Mouse (Mus musculus): Measurements from ENCODE around the gene 1700020N01Rik.

Gene 1700020N01Rik

DNA sequence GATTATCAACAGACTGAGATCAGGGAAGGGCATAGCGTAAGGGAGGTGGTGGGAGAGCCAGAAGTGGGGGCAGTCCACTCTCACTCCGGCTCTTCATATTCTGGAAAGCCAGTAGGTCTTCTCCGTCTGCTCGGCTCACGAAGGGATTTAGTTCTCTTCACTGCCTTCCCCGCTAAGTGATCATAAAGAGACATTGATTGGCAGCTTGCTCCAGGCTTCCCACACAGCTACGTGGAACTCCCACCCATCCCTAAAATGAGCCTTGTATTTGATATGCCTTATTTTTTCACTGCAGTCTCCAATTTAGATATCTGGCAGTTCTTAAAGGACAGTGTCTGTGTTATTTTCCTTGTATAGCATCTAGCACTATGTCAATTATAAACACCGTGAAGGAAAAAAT lies 11.5 kb downstream of the 1700020N01Rik start:
- peak; percentile 13; the same call in 1 of the 2 replicates for ATAC-seq (ENCODE audit: low TSS enrichment)

DNA sequence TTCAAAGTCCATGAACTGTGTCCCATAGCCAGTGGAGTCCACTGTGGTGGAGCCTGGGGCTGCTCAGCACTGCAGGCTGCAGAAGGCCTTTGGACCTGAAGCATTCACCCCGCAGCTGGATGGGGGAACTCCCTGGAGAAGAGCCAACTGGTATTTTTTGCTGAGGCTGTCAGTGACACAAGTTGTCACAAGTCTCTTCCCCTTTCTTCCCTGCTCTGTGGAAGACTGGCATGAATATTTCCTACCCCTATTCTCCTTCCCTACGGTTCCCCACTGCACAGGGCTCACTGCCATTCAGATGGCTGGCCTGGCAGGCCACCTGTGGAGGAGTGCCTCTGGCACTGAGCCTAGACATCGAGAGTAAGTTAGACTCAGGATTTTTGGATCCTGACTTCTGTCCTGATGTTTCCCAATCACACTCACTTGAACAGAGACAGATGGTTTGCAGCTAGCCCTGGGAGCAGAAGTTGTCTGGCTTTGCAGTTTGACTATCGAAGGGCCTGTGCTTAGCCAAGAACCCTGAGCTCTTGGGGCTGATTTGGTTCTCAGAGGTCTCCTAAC lies 12.1 kb downstream of the 1700020N01Rik start:
- ATAC-seq (ENCODE audit: low TSS enrichment), result peak; percentile 49

DNA sequence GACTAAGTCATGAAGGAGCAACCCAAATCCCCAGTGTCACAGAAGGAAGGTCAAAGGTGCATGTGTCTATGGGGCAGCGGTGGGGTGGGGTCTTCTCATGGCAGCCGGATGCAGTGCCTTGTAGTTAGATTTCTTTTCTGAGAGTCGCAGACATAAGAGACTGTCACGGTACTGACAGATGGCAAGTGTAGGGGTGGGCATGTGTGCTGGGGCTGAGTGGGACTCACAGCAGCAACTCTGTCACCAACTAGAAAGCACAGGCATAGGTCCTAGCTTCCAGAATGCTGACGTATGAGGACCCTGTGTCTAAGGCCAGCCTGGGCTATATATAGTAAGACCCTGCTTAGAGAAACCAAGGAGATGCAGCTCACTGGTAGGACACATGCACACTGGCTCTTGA lies 12.7 kb downstream of the 1700020N01Rik start:
- ATAC-seq (ENCODE audit: low TSS enrichment), result peak; percentile 81

DNA sequence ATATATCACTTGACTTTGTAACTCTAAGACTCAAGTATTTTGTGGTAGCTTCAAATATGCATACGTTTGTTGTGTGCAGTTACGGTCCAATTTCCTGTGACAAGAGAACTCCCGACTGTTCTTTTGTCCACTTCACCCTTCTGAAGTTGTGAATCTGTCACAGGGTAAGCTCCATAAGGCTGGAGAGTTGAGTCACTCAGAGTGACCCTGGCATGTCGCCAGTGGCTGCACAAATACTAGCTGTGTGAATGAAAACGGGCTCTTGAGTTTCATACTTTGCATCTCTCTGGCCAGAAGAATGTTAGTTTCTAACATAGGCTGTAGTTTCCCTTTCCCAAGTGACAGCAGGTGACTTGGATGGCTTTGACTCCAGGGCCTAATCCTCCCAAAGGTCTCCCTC lies 14.0 kb downstream of the 1700020N01Rik start:
- no peak for ATAC-seq (ENCODE audit: low TSS enrichment)

GRCm38 (mm10) chr10:21609583-21609982 lies 16.6 kb downstream of the 1700020N01Rik start:
- no peak for ATAC-seq (ENCODE audit: low TSS enrichment)

- ATAC-seq (ENCODE audit: low TSS enrichment), result no peak
Measured at GRCm38 (mm10) chr10:21613021-21613860, 20.3 kb downstream of the 1700020N01Rik start.

DNA sequence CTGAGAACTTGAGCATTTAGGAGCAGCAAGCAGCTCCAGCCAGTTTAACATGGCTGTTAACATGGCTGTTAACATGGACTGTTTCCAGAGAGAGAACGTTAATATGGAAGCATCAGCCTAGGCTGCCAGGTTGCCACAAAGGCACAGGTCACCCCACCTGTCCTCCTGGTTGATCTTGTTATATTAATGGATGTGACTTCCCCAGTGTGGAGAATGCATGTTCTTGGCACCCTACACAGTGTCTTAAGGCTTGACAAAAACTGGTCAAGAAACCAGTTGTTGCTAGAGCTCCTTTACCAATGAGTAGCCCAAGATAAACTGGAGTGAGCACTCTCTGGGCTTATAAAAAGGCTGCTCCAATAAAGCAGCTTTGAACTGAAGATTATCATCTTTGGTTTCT lies 21.6 kb downstream of the 1700020N01Rik start:
- ATAC-seq (ENCODE audit: low TSS enrichment), result no peak

- peak; percentile 28 for ATAC-seq (ENCODE audit: low TSS enrichment)
Measured at GRCm38 (mm10) chr10:21618745-21619508, 26.0 kb downstream of the 1700020N01Rik start.

GRCm38 (mm10) chr10:21622065-21622464 lies 29.1 kb downstream of the 1700020N01Rik start:
- ATAC-seq (ENCODE audit: low TSS enrichment), result no peak

DNA sequence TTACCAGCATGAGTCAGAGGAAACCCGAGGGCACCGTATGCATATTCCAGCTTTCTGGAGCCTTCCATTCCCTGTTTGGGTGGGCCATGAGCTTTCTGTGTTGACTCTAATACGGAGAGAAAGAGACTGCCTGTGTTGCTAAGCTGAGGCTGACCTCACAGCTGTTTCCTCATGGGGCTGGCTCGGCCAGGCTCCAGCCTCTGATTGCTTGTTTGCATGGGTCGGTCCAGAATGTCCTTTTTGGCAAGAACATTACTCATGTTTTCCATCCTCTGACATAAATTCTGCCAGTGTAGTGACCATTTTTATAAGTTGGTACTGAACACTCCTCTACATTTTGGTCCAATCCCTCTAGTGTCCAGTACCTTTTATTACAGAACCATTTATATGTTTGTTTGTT lies 35.6 kb downstream of the 1700020N01Rik start:
- ATAC-seq (ENCODE audit: low TSS enrichment), result peak; percentile 65

GRCm38 (mm10) chr10:21629031-21629740 lies 36.2 kb downstream of the 1700020N01Rik start:
- no peak for ATAC-seq (ENCODE audit: low TSS enrichment)

GRCm38 (mm10) chr10:21631481-21631880 lies 38.5 kb downstream of the 1700020N01Rik start:
- no peak for ATAC-seq (ENCODE audit: low TSS enrichment)

GRCm38 (mm10) chr10:21632687-21633086 lies 39.7 kb downstream of the 1700020N01Rik start:
- no peak for ATAC-seq (ENCODE audit: low TSS enrichment)

- ATAC-seq (ENCODE audit: low TSS enrichment), result peak; percentile 38; the same call in 1 of the 2 replicates
Measured at GRCm38 (mm10) chr10:21635988-21636710, 43.2 kb downstream of the 1700020N01Rik start.

GRCm38 (mm10) chr10:21636711-21637081 lies 43.8 kb downstream of the 1700020N01Rik start:
- ATAC-seq (ENCODE audit: low TSS enrichment), result peak; percentile 71

DNA sequence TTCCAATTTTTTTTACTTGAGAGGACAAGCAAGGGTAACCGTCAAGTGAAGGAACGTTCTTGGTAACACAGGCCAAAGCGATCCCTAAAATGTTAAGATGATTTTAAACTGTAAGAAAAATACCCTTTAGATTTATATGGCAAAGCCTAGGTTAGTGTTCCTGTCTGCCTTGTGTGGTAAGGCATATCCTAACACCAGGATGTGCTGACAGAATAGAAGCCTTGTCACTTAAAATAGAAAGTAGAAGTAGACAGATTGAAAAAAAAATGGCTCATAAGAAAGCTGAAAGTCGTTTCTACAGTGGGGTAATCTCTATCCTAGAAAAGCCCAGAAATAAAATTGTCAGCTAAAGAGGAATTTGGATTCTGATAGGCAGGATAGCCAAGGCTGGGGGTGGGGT lies 58.4 kb downstream of the 1700020N01Rik start:
- peak; percentile 67 for ATAC-seq (ENCODE audit: low TSS enrichment)

- ATAC-seq (ENCODE audit: low TSS enrichment), result peak; percentile 53
Measured at GRCm38 (mm10) chr10:21652426-21653345, 59.7 kb downstream of the 1700020N01Rik start.

DNA sequence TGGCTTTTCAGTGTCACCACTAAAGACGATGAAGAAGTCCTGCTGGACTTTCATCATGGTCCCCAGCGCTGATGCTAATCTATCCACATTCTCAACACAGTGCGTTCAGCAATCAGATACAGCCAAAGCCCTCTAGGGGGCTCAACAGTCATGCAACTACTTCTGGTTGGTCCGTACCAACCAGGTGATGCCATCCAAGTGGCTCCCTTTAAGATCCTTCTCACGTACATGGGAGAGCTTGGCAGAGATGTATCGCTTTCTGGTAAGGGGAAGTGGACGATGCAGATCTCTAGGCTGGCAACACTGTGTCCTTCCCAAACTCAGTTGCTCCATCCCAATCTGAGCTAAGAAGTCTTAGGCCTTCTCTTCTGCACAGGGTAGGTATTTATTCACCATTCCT lies 60.5 kb downstream of the 1700020N01Rik start:
- 0 out of 2 replicates have a peak, but pooled peaks have one; percentile 10 for ATAC-seq (ENCODE audit: low TSS enrichment)

DNA sequence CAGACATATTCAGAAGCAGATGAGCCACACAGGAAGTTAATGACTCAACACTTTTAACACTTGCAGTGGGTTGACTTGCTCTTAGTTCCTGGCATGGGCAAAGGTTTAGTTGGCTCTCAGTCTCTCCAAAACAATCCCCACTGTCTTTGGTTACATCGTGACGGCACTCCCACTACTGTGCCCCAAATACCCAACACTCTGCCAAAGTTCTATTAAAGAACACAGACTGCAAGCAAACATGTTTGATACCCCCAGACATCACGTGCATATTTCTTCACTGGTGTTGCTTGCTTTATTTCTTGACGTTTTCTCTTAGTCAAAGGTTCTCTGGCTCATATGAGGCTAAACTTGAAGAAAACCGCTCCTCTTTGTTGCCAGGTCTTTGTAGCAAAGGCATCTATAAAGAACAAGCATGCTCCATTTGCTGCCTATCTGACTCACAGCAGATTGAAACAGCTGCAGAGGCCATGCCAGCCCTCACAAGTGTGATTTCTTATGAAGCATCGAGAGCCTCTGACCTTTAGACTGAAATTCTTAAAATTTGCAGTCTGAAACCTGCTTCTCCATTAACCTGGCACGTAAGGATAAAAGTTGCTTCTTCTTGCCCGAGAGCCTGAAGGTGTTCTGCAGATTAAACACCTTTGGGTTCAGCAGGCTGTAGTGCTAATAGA lies 66.8 kb downstream of the 1700020N01Rik start:
- ATAC-seq (ENCODE audit: low TSS enrichment), result peak; percentile 96

Measured in frontal cortex, adult (tissue).